Mouse (Mus musculus): ENCODE results near the gene Idh3a. TPM values are rescaled to one million over a fixed set of nuclear protein-coding genes. Genes with fewer than 3 reads are reported as not detected.

Gene Idh3a
- polyA plus RNA-seq, 2 experiments = 55.4 to 103 TPM

DNA sequence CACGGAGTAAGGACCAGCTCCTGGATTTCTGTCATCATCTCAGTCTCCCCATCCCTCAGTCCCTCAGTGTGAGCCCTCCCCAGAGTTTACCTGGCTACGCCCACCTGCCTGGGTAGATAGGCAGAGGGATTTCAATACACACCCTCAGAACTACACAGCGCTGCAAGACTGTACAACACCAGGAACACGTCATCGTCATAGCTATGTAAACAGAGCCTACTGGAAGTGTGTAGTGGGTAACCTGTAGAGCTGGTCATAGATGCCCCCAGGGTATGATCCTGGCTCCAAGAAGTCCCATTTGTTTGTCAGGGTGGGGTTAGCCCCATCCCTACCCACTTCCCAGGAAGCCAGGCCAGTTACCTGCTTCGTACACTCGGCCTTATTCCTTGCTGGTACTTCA, 57.0 kb downstream of the Idh3a start:
- Histone ChIP-seq H3K27me3 (ENCODE audit: control insufficient read depth, insufficient read depth, low read length) (no peaks in the 10 kb centered on the region), H3K9me3 (ENCODE audit: control insufficient read depth, low read length) (no peaks in the 10 kb centered on the region), H3K4me1 (ENCODE audit: control insufficient read depth, insufficient read depth, low read length) (no peaks in the 10 kb centered on the region), H3K36me3 (ENCODE audit: control insufficient read depth, insufficient read depth, low read length) (no peaks in the 10 kb centered on the region), H3K4me2 (replicated peaks; ENCODE audit: low read depth, low read length, severe bottlenecking) (no peak overlapping the region), H3K9ac (ENCODE audit: low read depth, low read length, severe bottlenecking) (no peak overlapping the region), H3K27ac (replicated peaks; ENCODE audit: low read depth, low read length) (no peak overlapping the region), H3K4me3 (replicated peaks; ENCODE audit: low read length) (no peak overlapping the region)
- DNase-seq (ENCODE audit: low spot score) = no peak
- TF ChIP-seq POLR2A (IDR thresholded peaks at IDR 0.05; ENCODE audit: borderline replicate concordance, extremely low read depth, insufficient read depth, insufficient read length) = no peak
- ATAC-seq (ENCODE audit: low FRiP score, low read depth) = no peak
- WGBS = 89% methylated on average over 7 of the region's 7 CpGs

DNA sequence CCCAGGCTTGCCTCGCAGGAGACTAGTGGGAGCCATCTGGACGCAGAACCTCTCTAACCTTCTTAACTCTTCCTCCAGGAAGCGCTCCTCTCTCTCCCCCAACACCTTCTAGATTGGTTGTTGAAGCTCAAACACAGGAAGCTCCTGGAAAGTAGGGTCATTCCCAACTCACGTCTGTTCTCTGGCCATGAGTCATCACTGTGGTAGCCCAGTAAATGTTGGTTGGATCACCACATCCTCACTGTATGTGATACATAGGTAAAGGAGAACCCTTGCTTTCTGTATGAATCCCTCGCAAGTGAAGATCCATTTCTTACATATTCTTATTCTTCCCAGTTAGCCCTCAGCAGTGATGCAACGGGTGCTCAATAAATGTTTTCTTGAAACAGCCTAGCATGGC, 59.4 kb downstream of the Idh3a start:
- TF ChIP-seq POLR2A (IDR thresholded peaks at IDR 0.05; ENCODE audit: borderline replicate concordance, extremely low read depth, insufficient read depth, insufficient read length) = no peak
- H3K4me1 ChIP-seq (ENCODE audit: control insufficient read depth, insufficient read depth, low read length) = no peaks in the 10 kb centered on the region
- H3K4me3 ChIP-seq (replicated peaks; ENCODE audit: low read length) = no peak overlapping the region
- no peak overlapping the region for H3K4me2 ChIP-seq (replicated peaks; ENCODE audit: low read depth, low read length, severe bottlenecking)
- H3K9me3 ChIP-seq (ENCODE audit: control insufficient read depth, low read length) = no peaks in the 10 kb centered on the region
- H3K36me3 ChIP-seq (ENCODE audit: control insufficient read depth, insufficient read depth, low read length) = no peaks in the 10 kb centered on the region
- DNase-seq (ENCODE audit: low spot score) (no peak), ATAC-seq (ENCODE audit: low FRiP score, low read depth) (no peak)
- H3K27ac ChIP-seq (replicated peaks; ENCODE audit: low read depth, low read length) = no peak overlapping the region
- WGBS = 81% methylated on average over 6 of the region's 6 CpGs
- H3K27me3 ChIP-seq (ENCODE audit: control insufficient read depth, insufficient read depth, low read length) = no peaks in the 10 kb centered on the region
- H3K9ac ChIP-seq (ENCODE audit: low read depth, low read length, severe bottlenecking) = no peak overlapping the region

DNA sequence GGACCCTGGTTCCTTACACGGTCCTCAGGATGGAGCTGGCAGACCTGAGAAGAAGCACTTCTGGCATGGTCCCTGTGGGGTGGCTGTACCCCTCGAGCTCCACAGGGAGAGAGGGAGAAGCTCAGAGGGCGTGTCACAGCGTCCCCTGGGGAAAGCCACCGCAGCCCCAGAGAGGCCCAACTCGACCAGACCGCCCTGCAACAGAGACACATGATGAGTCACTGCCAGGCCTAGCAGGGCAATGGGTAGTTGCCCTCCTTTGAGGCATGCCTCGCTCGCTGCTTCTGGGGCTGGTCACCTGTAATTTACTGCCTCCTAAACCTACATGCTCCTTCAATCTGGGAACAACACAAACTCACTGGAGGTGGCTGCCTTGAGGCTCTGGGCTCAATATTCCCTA, 60.1 kb downstream of the Idh3a start:
- Histone ChIP-seq H3K27me3 (ENCODE audit: control insufficient read depth, insufficient read depth, low read length) (no peaks in the 10 kb centered on the region), H3K27ac (replicated peaks; ENCODE audit: low read depth, low read length) (no peak overlapping the region), H3K4me1 (ENCODE audit: control insufficient read depth, insufficient read depth, low read length) (no peaks in the 10 kb centered on the region), H3K9me3 (ENCODE audit: control insufficient read depth, low read length) (no peaks in the 10 kb centered on the region), H3K9ac (ENCODE audit: low read depth, low read length, severe bottlenecking) (no peak overlapping the region), H3K4me3 (replicated peaks; ENCODE audit: low read length) (no peak overlapping the region), H3K36me3 (ENCODE audit: control insufficient read depth, insufficient read depth, low read length) (no peaks in the 10 kb centered on the region), H3K4me2 (replicated peaks; ENCODE audit: low read depth, low read length, severe bottlenecking) (no peak overlapping the region)
- 77% methylated on average over 9 of the region's 9 CpGs for WGBS
- TF ChIP-seq POLR2A (IDR thresholded peaks at IDR 0.05; ENCODE audit: borderline replicate concordance, extremely low read depth, insufficient read depth, insufficient read length) = no peak
- ATAC-seq (ENCODE audit: low FRiP score, low read depth) = no peak
- no peak for DNase-seq (ENCODE audit: low spot score)

DNA sequence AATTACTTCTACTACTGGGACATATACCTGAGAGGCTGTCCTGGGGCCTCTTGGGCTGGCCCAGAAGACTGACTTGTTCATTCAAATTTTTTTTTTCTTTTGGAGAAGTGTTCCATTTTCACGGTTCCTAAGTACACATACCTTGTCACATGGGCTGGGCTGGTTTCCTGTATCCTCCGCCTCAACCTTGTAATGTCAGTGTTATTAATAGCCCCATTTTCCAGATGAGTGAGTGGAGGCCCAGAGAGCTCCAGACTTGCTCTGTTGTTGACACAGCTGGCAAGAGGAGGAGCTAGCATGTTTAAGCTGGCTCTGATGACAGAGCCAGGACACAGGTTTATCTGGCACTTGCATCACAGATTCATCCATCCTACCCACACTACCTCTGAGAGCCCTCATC, 61.3 kb downstream of the Idh3a start:
- Histone ChIP-seq H3K4me2 (replicated peaks; ENCODE audit: low read depth, low read length, severe bottlenecking) (no peak overlapping the region), H3K4me3 (replicated peaks; ENCODE audit: low read length) (no peak overlapping the region), H3K27me3 (ENCODE audit: control insufficient read depth, insufficient read depth, low read length) (no peaks in the 10 kb centered on the region), H3K9me3 (ENCODE audit: control insufficient read depth, low read length) (no peaks in the 10 kb centered on the region), H3K9ac (ENCODE audit: low read depth, low read length, severe bottlenecking) (no peak overlapping the region), H3K4me1 (ENCODE audit: control insufficient read depth, insufficient read depth, low read length) (no peaks in the 10 kb centered on the region), H3K36me3 (ENCODE audit: control insufficient read depth, insufficient read depth, low read length) (no peaks in the 10 kb centered on the region), H3K27ac (replicated peaks; ENCODE audit: low read depth, low read length) (no peak overlapping the region)
- no peak for ATAC-seq (ENCODE audit: low FRiP score, low read depth)
- WGBS = 74% methylated on average over 2 of the region's 2 CpGs
- no peak for DNase-seq (ENCODE audit: low spot score)
- no peak for TF ChIP-seq POLR2A (IDR thresholded peaks at IDR 0.05; ENCODE audit: borderline replicate concordance, extremely low read depth, insufficient read depth, insufficient read length)

DNA sequence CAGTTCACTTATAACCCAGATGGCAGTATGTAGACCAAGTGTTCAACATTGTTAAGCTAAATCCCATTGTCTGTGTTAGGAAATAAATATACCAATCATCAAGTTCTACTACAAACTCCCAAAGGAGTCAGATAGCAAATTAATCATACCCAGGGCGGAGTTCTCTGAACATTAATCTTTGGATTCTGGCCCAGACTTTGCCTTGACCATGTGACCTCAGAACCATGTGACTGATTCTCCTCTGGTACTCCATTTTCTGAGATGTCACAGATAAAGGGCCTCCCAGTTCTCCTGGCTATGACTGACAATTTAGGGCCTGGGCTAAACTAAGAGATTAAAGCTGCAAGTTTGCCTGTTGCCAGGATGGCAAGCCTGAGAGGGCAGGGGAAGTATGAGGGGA, 63.2 kb downstream of the Idh3a start:
- no peak overlapping the region for H3K27ac ChIP-seq (replicated peaks; ENCODE audit: low read depth, low read length)
- TF ChIP-seq POLR2A (IDR thresholded peaks at IDR 0.05; ENCODE audit: borderline replicate concordance, extremely low read depth, insufficient read depth, insufficient read length) = no peak

DNA sequence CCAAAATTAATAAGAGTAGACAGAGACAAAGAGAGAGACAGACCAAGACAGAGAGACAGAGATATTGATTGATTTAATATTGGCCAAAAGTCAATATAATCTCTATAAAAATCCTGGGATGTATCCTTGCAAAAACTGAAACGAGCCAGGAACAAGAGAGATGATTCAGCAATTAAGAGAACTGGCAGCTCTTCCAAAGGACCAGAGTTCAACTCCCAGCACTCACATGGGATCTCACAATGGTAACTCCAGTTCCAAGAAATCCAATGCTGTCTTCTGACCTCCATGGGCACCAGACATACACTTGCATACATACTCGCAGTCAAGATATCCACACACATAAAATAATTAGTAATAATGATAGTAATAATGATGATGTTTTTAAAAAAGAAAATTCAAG, 66.6 kb downstream of the Idh3a start:
- DNase-seq (ENCODE audit: low spot score) (no peak), ATAC-seq (ENCODE audit: low FRiP score, low read depth) (no peak)
- 77% methylated on average over 2 of the region's 2 CpGs for WGBS
- Histone ChIP-seq H3K4me3 (replicated peaks; ENCODE audit: low read length) (no peak overlapping the region), H3K9me3 (ENCODE audit: control insufficient read depth, low read length) (no peaks in the 10 kb centered on the region), H3K9ac (ENCODE audit: low read depth, low read length, severe bottlenecking) (no peak overlapping the region), H3K27me3 (ENCODE audit: control insufficient read depth, insufficient read depth, low read length) (no peaks in the 10 kb centered on the region), H3K36me3 (ENCODE audit: control insufficient read depth, insufficient read depth, low read length) (no peaks in the 10 kb centered on the region), H3K4me1 (ENCODE audit: control insufficient read depth, insufficient read depth, low read length) (no peaks in the 10 kb centered on the region), H3K4me2 (replicated peaks; ENCODE audit: low read depth, low read length, severe bottlenecking) (no peak overlapping the region), H3K27ac (replicated peaks; ENCODE audit: low read depth, low read length) (no peak overlapping the region)
- TF ChIP-seq POLR2A (IDR thresholded peaks at IDR 0.05; ENCODE audit: borderline replicate concordance, extremely low read depth, insufficient read depth, insufficient read length) = no peak

More for the DNA sequence above, 63.2 kb downstream of the Idh3a start:
- Histone ChIP-seq H3K36me3 (ENCODE audit: control insufficient read depth, insufficient read depth, low read length) (no peaks in the 10 kb centered on the region), H3K4me1 (ENCODE audit: control insufficient read depth, insufficient read depth, low read length) (no peaks in the 10 kb centered on the region), H3K9ac (ENCODE audit: low read depth, low read length, severe bottlenecking) (no peak overlapping the region), H3K4me3 (replicated peaks; ENCODE audit: low read length) (no peak overlapping the region), H3K9me3 (ENCODE audit: control insufficient read depth, low read length) (no peaks in the 10 kb centered on the region), H3K4me2 (replicated peaks; ENCODE audit: low read depth, low read length, severe bottlenecking) (no peak overlapping the region), H3K27me3 (ENCODE audit: control insufficient read depth, insufficient read depth, low read length) (no peaks in the 10 kb centered on the region)
- DNase-seq (ENCODE audit: low spot score) (no peak), ATAC-seq (ENCODE audit: low FRiP score, low read depth) (no peak)
- WGBS = 88% methylated on average over 1 of the region's 1 CpGs

Other genes starting within 250 kb of the Idh3a start
- gene Dmxl2, start 84.7 kb upstream of the Idh3a start, polyA plus RNA-seq (2012; rRNA removed) = 7.3 and 7.9 TPM in 2 replicates
- gene Dmxl2, start 84.7 kb upstream of the Idh3a start, polyA plus RNA-seq (2014; fragmentation: Nextera tagmentation; extraction: Ambion mirVana) = 6.4 TPM in 2 replicates
- not detected in 2 replicates for gene Sh2d7, start 47.4 kb upstream of the Idh3a start, polyA plus RNA-seq (2012; rRNA removed)
- gene Sh2d7, start 47.4 kb upstream of the Idh3a start, polyA plus RNA-seq (2014; fragmentation: Nextera tagmentation; extraction: Ambion mirVana) = not detected in 2 replicates
- gene Cib2, start 26.1 kb upstream of the Idh3a start, polyA plus RNA-seq (2012; rRNA removed) = 13.4 and 14.3 TPM in 2 replicates
- 26.5 and 31.6 TPM in 2 replicates for gene Cib2, start 26.1 kb upstream of the Idh3a start, polyA plus RNA-seq (2014; fragmentation: Nextera tagmentation; extraction: Ambion mirVana)
- gene Acsbg1, start 75.5 kb downstream of the Idh3a start, polyA plus RNA-seq (2012; rRNA removed) = 0.40 and 0.77 TPM in 2 replicates
- 0.18 and 0.51 TPM in 2 replicates for gene Acsbg1, start 75.5 kb downstream of the Idh3a start, polyA plus RNA-seq (2014; fragmentation: Nextera tagmentation; extraction: Ambion mirVana)
- 12.0 and 12.1 TPM in 2 replicates for gene Dnaja4, start 112.5 kb downstream of the Idh3a start, polyA plus RNA-seq (2012; rRNA removed)
- 11.2 and 13.0 TPM in 2 replicates for gene Dnaja4, start 112.5 kb downstream of the Idh3a start, polyA plus RNA-seq (2014; fragmentation: Nextera tagmentation; extraction: Ambion mirVana)
- gene Wdr61, start 148.2 kb downstream of the Idh3a start, polyA plus RNA-seq (2012; rRNA removed) = 96.1 and 105 TPM in 2 replicates
- 159 and 161 TPM in 2 replicates for gene Wdr61, start 148.2 kb downstream of the Idh3a start, polyA plus RNA-seq (2014; fragmentation: Nextera tagmentation; extraction: Ambion mirVana)
- 635 and 800 TPM in 2 replicates for gene Crabp1, start 178.4 kb downstream of the Idh3a start, polyA plus RNA-seq (2012; rRNA removed)
- 716 and 755 TPM in 2 replicates for gene Crabp1, start 178.4 kb downstream of the Idh3a start, polyA plus RNA-seq (2014; fragmentation: Nextera tagmentation; extraction: Ambion mirVana)

Measured in limb, embryonic 14.5 days (tissue).